Mouse (Mus musculus) central nervous system, embryonic 11.5 days (tissue): ENCODE results near the gene Nek5. TPM values are rescaled to one million over a fixed set of nuclear protein-coding genes. Genes with fewer than 3 reads are reported as not detected.

ENCODE experiments used
- polyA plus RNA-seq: library from polyadenylated mRNA; depleted of rRNA; stranded (reverse); fragments of >200 nt; gene quantifications from 2 replicates; pipeline ENCODE4 v1.2.3, GENCODE M21; 2012; rRNA removed

Nek5 gene
- 0.09 and 0.14 TPM in 2 replicates for polyA plus RNA-seq

GRCm38 (mm10) chr8:22124220-22125152, at the start of gene Nek5:
Gene Nek5, minus strand, starts transcription at chr8:22125053.

GRCm38 (mm10) chr8:22166080-22166603, 41.3 kb upstream of the Nek5 start, which contains the start of gene Nek3:
Gene Nek3, minus strand, starts transcription at chr8:22166435.

GRCm38 (mm10) chr8:22060446-22060889, 64.4 kb downstream of the Nek5 start, which contains the start of gene Alg11:
Gene Alg11, plus strand, starts transcription at chr8:22060721.

GRCm38 (mm10) chr8:22059821-22060445, 64.9 kb downstream of the Nek5 start, which contains the start of gene Atp7b:
Gene Atp7b, minus strand, starts transcription at chr8:22060305.

Other genes starting within 250 kb of the Nek5 start
- not detected in 2 replicates for gene Defb9, start 239.6 kb downstream of the Nek5 start, polyA plus RNA-seq
- 0.56 and 0.76 TPM in 2 replicates for gene Defb11, start 218.6 kb downstream of the Nek5 start, polyA plus RNA-seq
- gene Defb15, start 192.3 kb downstream of the Nek5 start, polyA plus RNA-seq, result not detected in 2 replicates
- gene Defb35, start 186.7 kb downstream of the Nek5 start, polyA plus RNA-seq, result not detected in 2 replicates
- not detected in 2 replicates for gene Defb13, start 178.3 kb downstream of the Nek5 start, polyA plus RNA-seq
- gene Fam90a1a, start 166.3 kb downstream of the Nek5 start, polyA plus RNA-seq, result not detected in 2 replicates
- gene Ccdc70, start 155.3 kb downstream of the Nek5 start, polyA plus RNA-seq, result not detected in 2 replicates
- gene Atp7b, start 64.7 kb downstream of the Nek5 start, polyA plus RNA-seq, result 2.7 and 3.7 TPM in 2 replicates
- gene Alg11, start 64.3 kb downstream of the Nek5 start, polyA plus RNA-seq, result 9.4 and 17.1 TPM in 2 replicates
- gene Nek3, start 41.4 kb upstream of the Nek5 start, polyA plus RNA-seq, result 8.6 and 10.6 TPM in 2 replicates
- 58.7 and 84.6 TPM in 2 replicates for gene Ckap2, start 60.8 kb upstream of the Nek5 start, polyA plus RNA-seq
- 29.3 and 29.9 TPM in 2 replicates for gene Vps36, start 67.8 kb upstream of the Nek5 start, polyA plus RNA-seq
- 5.8 and 8.0 TPM in 2 replicates for gene Thsd1, start 102.3 kb upstream of the Nek5 start, polyA plus RNA-seq
- gene Tpte, start 158.4 kb upstream of the Nek5 start, polyA plus RNA-seq, result not detected in 2 replicates